17 mouse cellular contexts compared by ENCODE assay signal in the genomic region with DNA sequence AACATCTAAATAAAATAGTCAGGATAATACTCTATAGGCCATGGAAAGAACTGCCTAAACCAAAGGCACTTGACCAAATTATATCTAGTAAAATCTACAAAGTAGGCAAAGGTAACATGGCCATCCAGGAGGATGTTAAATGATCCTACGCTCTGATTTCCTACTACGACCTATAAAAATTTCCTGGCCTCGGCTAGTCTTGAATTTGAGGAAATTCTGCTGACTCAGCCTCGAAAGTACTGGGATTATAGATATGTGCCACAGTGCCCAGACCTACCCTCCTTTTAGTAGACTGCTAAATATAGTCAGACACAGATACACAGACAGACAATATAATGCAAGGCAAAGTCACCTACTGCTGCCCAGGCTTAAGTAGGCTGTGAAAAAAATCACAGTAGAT. TPM values are rescaled to one million over a fixed set of nuclear protein-coding genes. Genes with fewer than 3 reads are reported as not detected.
"Had no signal": no experiment of that assay in that cellular context is flagged by ENCODE, and none has a peak within 500 bp of the region (broad histone marks: within the 10 kb centered on the region; RNA-seq: fewer than 3 reads in every experiment).

No protein-coding gene starts in this region.

- DNase-seq: retina, postnatal 1 day; right cerebral cortex, adult 18-20 months; right cerebral cortex, postnatal 14 days; right cerebral cortex, postnatal 25 days; right cerebral cortex, postnatal 4 days; spleen, adult 18-20 months; thymus, adult 18-20 months; thymus, adult 2 months; thymus, postnatal 14 days; thymus, postnatal 25 days; thymus, postnatal 36 days; thymus, postnatal 4 days had no signal

- H3K4me3 ChIP-seq: neural tube, embryonic 13.5 days; neural tube, embryonic 15.5 days; stomach, embryonic 15.5 days had no signal

- H3K27ac ChIP-seq: neural tube, embryonic 13.5 days; neural tube, embryonic 15.5 days; stomach, embryonic 15.5 days; stomach, postnatal 0 days had no signal

- H3K9me3 ChIP-seq: neural tube, embryonic 13.5 days; neural tube, embryonic 15.5 days; stomach, embryonic 15.5 days had no signal

- H3K4me2 ChIP-seq: neural tube, embryonic 13.5 days; neural tube, embryonic 15.5 days; stomach, embryonic 15.5 days had no signal

- H3K27me3 ChIP-seq: neural tube, embryonic 13.5 days; neural tube, embryonic 15.5 days; stomach, embryonic 15.5 days had no signal

- H3K4me1 ChIP-seq: neural tube, embryonic 13.5 days; neural tube, embryonic 15.5 days; stomach, embryonic 15.5 days had no signal

- H3K9ac ChIP-seq: neural tube, embryonic 13.5 days; neural tube, embryonic 15.5 days; stomach, embryonic 15.5 days had no signal

RNA-seq across cellular contexts. Expression of a gene that starts 27.1 kb away (rescaled TPM):
- polyA plus RNA-seq: small intestine, adult 2 months had no signal
